Mouse (Mus musculus) myocyte (in vitro differentiated cells): ENCODE data around the gene Pex26. TPM values are rescaled to one million over a fixed set of nuclear protein-coding genes. Genes with fewer than 3 reads are reported as not detected.

Experiments
- H3K27me3 ChIP-seq: one replicate; pipeline ENCODE4 v1.6.1; 2011; ENCODE audit not compliant: control insufficient read depth, insufficient read depth, insufficient read length
- H3K36me3 ChIP-seq: one replicate; pipeline ENCODE4 v1.6.1; 2011; ENCODE audit not compliant: control insufficient read depth, insufficient read depth
- H3K4me2 ChIP-seq: one replicate; pipeline ENCODE4 v1.6.1; 2011; ENCODE audit warnings: low read depth, control low read depth
- H3K4me3 ChIP-seq: one replicate; pipeline ENCODE4 v1.5.1; 2011; ENCODE audit warnings: mild to moderate bottlenecking, control low read depth, moderate library complexity
- H3K79me2 ChIP-seq: one replicate; pipeline ENCODE4 v1.6.1; 2011; ENCODE audit not compliant: control insufficient read depth, insufficient read depth
- H3ac ChIP-seq: one replicate; pipeline ENCODE4 v1.6.1; 2011; ENCODE audit not compliant: control insufficient read depth, insufficient read length
- CEBPB ChIP-seq: IDR thresholded peaks from 2 replicates; pipeline ENCODE4 v1.6.1; 2011; ENCODE audit warnings: mild to moderate bottlenecking, moderate library complexity; ENCODE audit not compliant: poor library complexity, insufficient read depth, severe bottlenecking
- E2F4 ChIP-seq: IDR thresholded peaks from one replicate; pipeline ENCODE4 v1.6.1; 2011; ENCODE audit warnings: mild to moderate bottlenecking, control low read depth, moderate library complexity; ENCODE audit not compliant: insufficient read depth
- MAX ChIP-seq: IDR thresholded peaks from one replicate; pipeline ENCODE4 v1.6.1; 2011; ENCODE audit warnings: low read depth, mild to moderate bottlenecking, control low read depth
- MYOD1 ChIP-seq, 3 experiments: IDR thresholded peaks; one replicate each; pipeline ENCODE4 v1.6.1; 2011; ENCODE audit warnings: control low read depth in 2 of 3, low read depth in 2 of 3, mild to moderate bottlenecking in 2 of 3, moderate library complexity in 1 of 3; ENCODE audit not compliant: insufficient read length in 2 of 3, control insufficient read depth in 1 of 3
- MYOG ChIP-seq, 3 experiments: IDR thresholded peaks; one replicate each; pipeline ENCODE4 v1.6.1; 2011; ENCODE audit warnings: control low read depth in 2 of 3, low read depth in 2 of 3, mild to moderate bottlenecking in 2 of 3; ENCODE audit not compliant: insufficient read length in 2 of 3, control insufficient read depth in 1 of 3, insufficient read depth in 1 of 3
- POLR2A ChIP-seq: IDR thresholded peaks from one replicate; pipeline ENCODE4 v1.6.1; 2011; ENCODE audit warnings: low read depth, mild to moderate bottlenecking, control low read depth, moderate library complexity; ENCODE audit not compliant: insufficient read length
- POLR2AphosphoS2 ChIP-seq: IDR thresholded peaks from one replicate; pipeline ENCODE4 v1.6.1; 2011; ENCODE audit warnings: low read depth, control low read depth; ENCODE audit not compliant: insufficient read length
- REST ChIP-seq: IDR thresholded peaks from one replicate; pipeline ENCODE4 v1.6.1; 2011; ENCODE audit warnings: mild to moderate bottlenecking, control low read depth, moderate library complexity; ENCODE audit not compliant: insufficient read depth, insufficient read length
- SRF ChIP-seq: IDR thresholded peaks from one replicate; pipeline ENCODE4 v1.6.1; 2011; ENCODE audit warnings: low read depth; ENCODE audit not compliant: control insufficient read depth, insufficient read length
- TCF12 ChIP-seq: IDR thresholded peaks from one replicate; pipeline ENCODE4 v1.6.1; 2011; ENCODE audit warnings: mild to moderate bottlenecking, control low read depth; ENCODE audit not compliant: poor library complexity, insufficient read depth, severe bottlenecking
- TCF3 ChIP-seq: IDR thresholded peaks from one replicate; pipeline ENCODE4 v1.6.1; 2011; ENCODE audit warnings: low read depth, control low read depth; ENCODE audit not compliant: insufficient read length
- USF1 ChIP-seq: IDR thresholded peaks from one replicate; pipeline ENCODE4 v1.6.1; 2011; ENCODE audit warnings: low read depth, mild to moderate bottlenecking, control low read depth, moderate library complexity
- polyA plus RNA-seq: library from polyadenylated mRNA; unstranded; fragments of >200 nt; fragmentation: generic; extraction: Trizol; gene quantifications from one replicate; pipeline ENCODE4 v1.2.1, GENCODE M21; 2012; ENCODE audit warnings: missing spikeins

Pex26 gene
- polyA plus RNA-seq, 1 experiment, result 2.0 TPM

DNA sequence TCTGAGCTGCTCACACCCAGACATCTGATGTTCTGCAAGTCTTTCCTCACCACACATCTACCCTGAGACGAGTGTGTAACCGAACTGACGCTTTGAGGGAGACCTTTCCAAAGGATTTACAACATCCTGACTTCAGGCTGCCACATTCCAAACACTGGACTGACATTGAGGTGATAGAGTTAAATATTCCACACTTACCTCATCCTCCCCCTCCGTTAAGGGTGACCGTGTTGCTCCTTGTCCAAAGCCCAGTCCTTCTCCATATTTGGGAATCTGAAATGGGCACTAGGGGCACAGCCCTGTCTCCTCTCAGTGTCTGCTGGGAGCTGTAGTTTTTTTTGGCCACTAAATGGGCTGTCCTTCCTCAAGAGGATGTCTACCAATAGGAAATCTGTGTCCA is 10.0 kb upstream of the Pex26 start:
- Histone ChIP-seq H3K4me2 (peak overlapping the region; percentile 7), H3K4me3 (no peak overlapping the region)

DNA sequence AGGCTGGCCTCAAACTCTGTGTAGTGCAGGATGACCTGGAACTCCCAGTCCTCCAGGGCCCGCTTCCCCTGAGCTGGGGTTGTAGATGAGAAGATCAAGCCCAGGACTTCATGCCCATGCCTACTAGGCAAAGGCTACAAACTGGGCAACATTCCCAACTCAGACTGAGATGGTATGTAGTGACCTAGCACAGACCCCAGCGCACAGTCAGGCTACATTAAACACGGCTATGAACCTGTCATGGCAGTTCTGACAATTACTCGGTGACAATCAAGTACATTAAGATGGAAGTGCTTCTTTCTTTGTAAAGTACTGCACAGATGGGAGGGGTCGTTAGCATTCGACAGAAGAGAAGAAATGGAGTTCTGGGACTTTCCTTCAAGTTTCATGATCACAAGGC is 8.7 kb upstream of the Pex26 start:
- no peaks in the 10 kb centered on the region for H3K36me3 ChIP-seq
- H3ac ChIP-seq, result no peak overlapping the region
- H3K79me2 ChIP-seq, result no peaks in the 10 kb centered on the region
- H3K4me3 ChIP-seq, result no peak overlapping the region
- no peak for TF ChIP-seq MYOG (IDR thresholded peaks at IDR 0.05; ENCODE audit: control insufficient read depth in 1 of 3, insufficient read depth in 1 of 3, insufficient read length in 2 of 3, low read depth in 2 of 3)
- no peak for TF ChIP-seq MYOD1 (IDR thresholded peaks at IDR 0.05; ENCODE audit: control insufficient read depth in 1 of 3, insufficient read length in 2 of 3, low read depth in 2 of 3)
- no peak for TF ChIP-seq CEBPB
- TF ChIP-seq REST, result no peak
- TF ChIP-seq POLR2AphosphoS2, result no peak
- TF ChIP-seq TCF12, result no peak
- TF ChIP-seq POLR2A, result no peak
- no peak for TF ChIP-seq MAX
- TF ChIP-seq USF1, result no peak
- TF ChIP-seq SRF, result no peak
- no peak for TF ChIP-seq E2F4
- no peak for TF ChIP-seq TCF3
- H3K27me3 ChIP-seq, result no peaks in the 10 kb centered on the region
- H3K4me2 ChIP-seq, result no peak overlapping the region

More for the DNA sequence above, 10.0 kb upstream of the Pex26 start:
- H3K36me3 ChIP-seq, result no peaks in the 10 kb centered on the region
- H3K27me3 ChIP-seq, result no peaks in the 10 kb centered on the region
- H3K79me2 ChIP-seq, result no peaks in the 10 kb centered on the region
- no peak overlapping the region for H3ac ChIP-seq
- no peak for TF ChIP-seq CEBPB
- no peak for TF ChIP-seq MYOG (IDR thresholded peaks at IDR 0.05; ENCODE audit: control insufficient read depth in 1 of 3, insufficient read depth in 1 of 3, insufficient read length in 2 of 3, low read depth in 2 of 3)
- TF ChIP-seq E2F4, result no peak
- peak; percentile 93 for TF ChIP-seq SRF

DNA sequence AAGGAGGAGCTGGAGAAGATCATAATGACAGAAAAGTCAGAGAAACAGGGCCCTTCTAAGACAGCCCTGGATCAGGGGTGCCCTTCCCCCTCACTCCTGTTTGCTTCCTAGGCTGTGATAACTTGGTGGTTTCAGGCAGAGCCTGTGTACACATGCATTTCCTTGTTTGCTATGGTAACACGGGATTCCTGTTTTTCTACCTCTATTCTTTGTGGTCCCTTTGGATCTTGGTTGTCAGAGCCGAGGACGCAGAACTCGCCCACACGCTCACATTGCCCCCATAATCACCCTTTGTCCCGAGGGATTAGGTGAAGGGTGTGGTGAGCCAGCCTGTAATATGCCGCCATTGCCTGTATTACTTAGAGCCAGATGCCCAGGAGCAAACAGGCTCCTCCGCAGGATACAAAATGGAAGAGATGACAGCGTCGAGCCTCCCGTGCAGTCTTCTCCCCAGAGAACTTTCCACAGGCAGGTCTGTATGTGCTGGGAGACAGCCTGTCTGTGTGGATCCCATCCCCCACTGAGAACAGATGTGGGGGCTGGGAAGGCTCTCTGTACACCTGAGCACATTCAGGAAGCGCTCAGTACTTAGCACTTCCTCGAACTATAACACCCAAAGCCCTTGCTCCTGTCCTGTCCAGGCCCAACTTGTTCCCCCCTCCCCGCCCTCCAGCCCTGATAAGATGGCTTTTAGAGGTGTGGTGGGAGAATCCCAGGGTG is 7.3 kb upstream of the Pex26 start:
- Histone ChIP-seq H3K36me3 (no peaks in the 10 kb centered on the region), H3K4me2 (no peak overlapping the region), H3K27me3 (no peaks in the 10 kb centered on the region), H3ac (no peak overlapping the region), H3K4me3 (no peak overlapping the region), H3K79me2 (no peaks in the 10 kb centered on the region)
- no peak for TF ChIP-seq MAX
- TF ChIP-seq TCF12, result no peak
- TF ChIP-seq MYOD1 (IDR thresholded peaks at IDR 0.05; ENCODE audit: control insufficient read depth in 1 of 3, insufficient read length in 2 of 3, low read depth in 2 of 3), result no peak
- TF ChIP-seq SRF, result no peak
- TF ChIP-seq REST, result no peak
- TF ChIP-seq E2F4, result no peak
- no peak for TF ChIP-seq USF1
- TF ChIP-seq POLR2AphosphoS2, result no peak
- TF ChIP-seq MYOG (IDR thresholded peaks at IDR 0.05; ENCODE audit: control insufficient read depth in 1 of 3, insufficient read depth in 1 of 3, insufficient read length in 2 of 3, low read depth in 2 of 3), result no peak
- TF ChIP-seq POLR2A, result no peak
- TF ChIP-seq TCF3, result no peak
- TF ChIP-seq CEBPB, result no peak

DNA sequence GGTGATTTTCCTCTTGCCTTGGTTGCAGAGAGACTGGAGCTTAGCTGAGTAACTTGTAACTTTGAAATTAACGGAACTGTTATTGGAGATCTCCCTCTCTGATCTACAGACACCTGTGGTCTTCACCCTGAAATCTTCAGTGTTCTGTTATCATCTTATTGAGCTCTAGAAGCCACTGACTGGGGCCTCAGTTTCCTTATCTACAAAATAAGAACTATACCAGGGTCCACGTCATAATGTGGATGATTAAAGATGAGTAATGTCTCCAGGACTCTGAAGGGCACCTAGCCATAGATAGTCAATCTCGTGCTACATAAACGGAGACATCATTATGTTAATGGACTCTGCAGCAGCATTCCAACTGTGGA is 6.8 kb upstream of the Pex26 start:
- H3K4me2 ChIP-seq, result no peak overlapping the region
- H3K4me3 ChIP-seq, result no peak overlapping the region
- H3K27me3 ChIP-seq, result no peaks in the 10 kb centered on the region
- H3K79me2 ChIP-seq, result no peaks in the 10 kb centered on the region
- no peak for TF ChIP-seq MYOG (IDR thresholded peaks at IDR 0.05; ENCODE audit: control insufficient read depth in 1 of 3, insufficient read depth in 1 of 3, insufficient read length in 2 of 3, low read depth in 2 of 3)
- TF ChIP-seq POLR2AphosphoS2, result no peak
- no peak for TF ChIP-seq POLR2A
- TF ChIP-seq MYOD1 (IDR thresholded peaks at IDR 0.05; ENCODE audit: control insufficient read depth in 1 of 3, insufficient read length in 2 of 3, low read depth in 2 of 3), result no peak
- no peak for TF ChIP-seq E2F4
- TF ChIP-seq TCF3, result no peak
- no peak for TF ChIP-seq SRF
- TF ChIP-seq REST, result no peak
- no peak for TF ChIP-seq MAX
- no peak for TF ChIP-seq TCF12
- TF ChIP-seq USF1, result no peak
- TF ChIP-seq CEBPB, result no peak
- H3K36me3 ChIP-seq, result no peaks in the 10 kb centered on the region
- no peak overlapping the region for H3ac ChIP-seq
